Mouse (Mus musculus) Muller cell, postnatal 12 days (primary cell): Measurements from ENCODE around the gene Msx1.

ENCODE experiments used
- DNase-seq: peaks from one replicate; pipeline ENCODE4 v3.0.0-alpha.2; 2015; ENCODE audit errors: inconsistent ontology term

Msx1 gene

DNA sequence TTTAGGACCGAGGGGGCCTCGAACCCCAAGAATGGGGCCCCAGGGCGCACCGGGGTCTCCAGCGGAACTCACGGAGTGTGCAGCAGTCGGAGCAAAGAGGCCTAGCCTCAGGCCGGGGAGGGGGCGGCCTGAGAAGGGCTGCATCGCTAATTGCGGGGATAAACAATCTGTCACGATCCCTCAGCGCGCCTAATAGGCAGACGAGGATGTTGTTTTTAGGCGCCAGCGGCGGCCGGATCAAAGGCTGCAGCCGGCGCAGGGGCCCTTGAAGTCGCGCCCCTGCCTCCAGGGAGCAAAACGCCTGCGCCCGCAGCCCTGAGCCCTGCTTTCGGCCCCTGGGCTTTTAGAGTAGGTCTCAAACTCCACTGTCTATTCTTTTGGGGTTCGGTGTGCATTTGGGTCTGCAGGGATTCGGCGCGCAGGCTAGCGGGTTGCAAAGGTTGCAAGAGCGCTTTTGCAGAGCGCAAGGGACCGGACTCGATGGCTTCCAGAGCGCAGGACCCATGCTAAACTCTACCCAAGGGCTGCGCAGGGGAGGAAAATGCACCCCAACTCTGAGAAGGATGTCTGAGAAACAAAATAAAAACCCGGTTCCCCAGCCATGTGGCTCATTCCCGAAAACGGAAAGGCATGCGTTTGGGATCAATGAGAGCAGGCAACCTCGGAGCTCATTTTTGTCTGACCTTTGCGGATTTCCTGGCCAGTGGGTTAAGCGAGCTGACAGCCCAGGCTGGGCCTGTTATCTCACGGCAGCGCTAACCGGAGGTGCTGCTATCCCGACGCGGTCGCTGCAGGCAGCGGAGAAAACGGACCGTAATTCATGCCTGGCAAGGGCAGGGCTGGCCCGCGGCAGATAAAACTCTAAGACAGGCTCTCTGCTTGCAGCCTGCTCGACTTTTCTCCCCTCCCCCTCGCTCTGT is 2.6 kb upstream of the Msx1 start:
- no peak for DNase-seq

DNA sequence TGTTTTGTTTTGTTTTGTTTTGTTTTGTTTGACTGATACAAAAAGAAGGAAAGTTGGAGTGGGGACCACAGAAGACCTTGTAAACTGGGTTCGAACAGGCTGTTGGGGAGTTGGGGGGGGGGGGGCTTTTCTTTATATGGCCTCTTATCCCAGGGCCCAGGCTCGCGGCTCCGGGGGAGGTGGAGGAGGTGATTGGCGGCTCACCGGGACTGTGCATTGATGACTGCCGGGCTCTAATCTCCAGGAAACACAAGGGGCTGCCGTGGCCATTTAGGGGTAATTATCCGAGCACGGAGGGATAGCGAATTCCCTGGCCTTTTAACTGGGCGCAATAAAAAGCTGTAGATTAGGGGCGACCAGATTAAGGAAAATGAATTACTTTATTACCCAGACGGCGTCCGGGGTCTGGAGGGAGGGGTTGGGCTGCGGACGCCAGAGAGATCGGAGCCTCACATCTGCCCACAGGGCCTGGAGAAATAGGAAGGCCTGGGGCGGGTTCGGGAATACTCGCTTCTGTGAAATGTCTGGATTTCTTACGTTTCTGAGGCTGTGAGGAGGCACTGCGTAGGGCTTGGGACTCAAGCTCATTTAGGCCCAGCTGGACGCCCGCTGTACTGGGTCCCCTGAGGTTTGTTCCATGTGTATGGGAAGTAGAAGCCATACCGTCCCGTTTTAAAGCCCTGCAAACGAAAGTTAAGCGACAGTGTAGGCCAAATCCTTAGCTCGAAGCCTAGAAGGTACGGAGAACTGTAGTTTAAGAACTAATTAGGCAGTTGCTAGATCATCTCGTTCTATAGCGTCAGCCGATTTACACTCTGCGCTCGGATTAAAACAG is 1.4 kb upstream of the Msx1 start:
- no peak for DNase-seq

DNA sequence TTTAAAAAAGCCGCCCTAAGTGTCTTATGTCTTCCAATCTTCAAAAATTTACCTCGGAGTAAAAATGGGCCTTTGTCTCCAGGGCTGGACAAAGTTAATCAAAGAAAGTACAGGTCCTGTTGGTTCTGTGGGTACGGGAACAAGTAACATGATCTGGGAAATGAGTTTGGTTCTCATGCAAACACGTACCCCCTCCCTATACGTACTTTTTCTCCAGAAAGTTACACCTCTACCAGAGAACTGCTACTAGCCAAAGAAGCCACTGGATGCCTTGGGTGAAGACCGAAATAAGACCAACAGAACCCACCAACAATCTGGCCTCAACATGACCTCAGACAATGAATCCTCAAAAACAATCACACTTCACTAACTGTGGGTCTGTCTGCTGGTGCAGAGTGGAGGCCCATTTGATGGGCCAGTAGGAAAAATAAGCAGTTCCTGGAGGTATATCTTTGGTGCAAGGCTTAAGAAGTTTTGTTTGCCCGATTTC is 773 bp upstream of the Msx1 start:
- no peak for DNase-seq

DNA sequence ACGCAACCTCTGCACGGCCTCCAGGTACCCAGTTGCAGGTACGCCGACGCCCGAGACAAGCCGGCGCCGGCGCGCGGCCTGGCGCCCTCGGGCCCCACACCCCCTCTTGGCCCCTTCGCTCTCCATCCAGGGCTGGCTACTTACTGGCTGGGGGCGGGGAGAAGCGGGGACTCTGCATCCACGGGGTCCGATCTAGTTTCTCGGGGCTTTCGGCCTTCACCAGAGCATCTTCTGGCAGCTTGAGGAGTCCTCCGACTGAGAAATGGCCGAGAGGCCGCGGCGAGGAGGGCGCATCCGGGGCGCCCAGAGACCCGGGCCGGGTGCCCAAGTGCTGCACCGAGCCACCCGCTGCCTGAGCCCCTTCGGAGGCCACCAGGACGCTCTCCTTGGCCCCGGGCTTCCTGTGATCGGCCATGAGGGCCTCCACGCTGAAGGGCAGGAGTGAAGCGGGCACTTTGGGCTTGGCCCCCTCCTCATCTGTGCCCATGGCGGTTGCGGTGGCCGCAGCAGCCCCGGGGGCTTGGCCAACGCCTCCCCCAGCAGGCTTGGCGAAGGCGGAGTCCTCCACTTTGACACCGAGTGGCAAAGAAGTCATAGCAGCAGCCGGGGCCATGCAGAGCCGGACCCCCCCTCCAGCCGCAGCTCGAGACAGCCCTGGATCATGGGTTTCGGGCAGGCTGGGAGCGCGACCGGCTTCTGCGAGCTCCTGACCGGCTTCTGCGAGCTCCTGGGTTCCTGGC is 492 bp downstream of the Msx1 start:
- DNase-seq = no peak

DNA sequence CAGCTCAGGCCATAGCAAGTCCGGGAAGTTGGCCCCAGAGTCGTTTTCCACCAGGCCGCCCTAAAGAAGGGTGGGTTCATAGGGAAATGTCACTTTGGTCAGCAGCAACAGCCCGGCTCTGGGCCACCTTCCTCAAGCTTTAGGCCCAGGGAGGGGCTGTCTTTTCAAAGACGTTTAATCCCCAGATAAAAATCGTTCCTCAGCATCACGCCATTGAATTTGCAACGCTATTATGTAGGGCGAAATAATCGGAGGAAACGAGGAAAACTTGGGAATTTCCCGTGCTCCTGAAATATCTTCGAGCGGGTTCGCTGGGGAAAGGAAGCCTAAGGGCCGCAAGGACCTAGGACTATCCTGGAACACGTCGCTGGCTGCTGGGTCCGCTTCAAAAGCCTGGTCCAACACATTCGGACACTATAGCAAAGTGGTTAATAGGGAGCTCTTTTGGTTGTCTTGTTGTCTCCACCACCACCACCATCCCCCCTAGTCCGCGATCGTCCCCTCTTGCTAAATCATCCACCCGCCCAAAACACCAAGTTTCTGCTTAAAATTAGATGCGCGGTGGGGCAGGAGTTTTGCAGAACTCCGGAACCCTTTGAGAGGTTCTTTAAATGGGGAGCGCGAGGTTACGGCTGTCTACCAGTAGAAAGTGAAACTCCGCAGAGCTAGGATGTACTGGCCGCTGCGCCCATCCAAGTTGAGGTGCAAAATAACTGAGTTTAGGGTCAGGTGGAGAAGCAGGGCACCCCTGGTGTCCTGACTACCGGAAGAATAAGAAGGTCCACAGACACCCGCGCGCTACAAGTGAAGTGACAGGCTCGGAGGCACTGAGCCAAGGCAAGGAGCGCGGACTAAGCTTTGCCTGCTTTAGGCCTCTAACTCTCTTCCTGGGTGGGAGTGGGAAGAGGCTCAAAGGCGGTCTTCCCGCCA is 1.3 kb downstream of the Msx1 start:
- DNase-seq = peak; percentile 37

DNA sequence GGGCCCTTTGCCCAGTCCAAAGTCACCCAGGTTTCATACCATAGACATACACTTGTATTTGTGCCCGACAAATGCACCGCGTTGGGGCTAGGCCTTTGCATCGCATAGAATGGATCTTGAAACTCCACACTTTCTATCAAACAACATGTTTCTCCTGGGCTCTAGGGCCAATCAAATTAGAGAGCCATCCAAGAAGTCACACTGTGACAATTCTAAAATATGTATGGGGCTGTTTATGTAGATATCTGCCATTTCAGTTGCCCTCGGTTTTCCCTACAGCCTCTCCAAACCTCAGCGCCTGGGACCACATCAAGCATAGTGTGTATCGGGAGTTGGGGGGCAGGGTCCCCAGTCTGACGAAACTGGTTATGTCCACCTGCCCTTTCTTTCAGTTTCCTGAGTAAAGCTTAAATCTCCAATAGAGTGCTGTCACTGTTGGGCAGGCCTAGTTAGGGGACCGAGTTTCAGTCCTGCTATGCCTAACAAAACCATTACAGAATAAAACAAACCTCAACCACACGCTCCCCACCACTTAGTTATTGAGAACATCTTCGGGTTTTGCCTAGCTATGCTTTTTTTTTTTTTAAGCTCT is 2.2 kb downstream of the Msx1 start:
- no peak for DNase-seq

DNA sequence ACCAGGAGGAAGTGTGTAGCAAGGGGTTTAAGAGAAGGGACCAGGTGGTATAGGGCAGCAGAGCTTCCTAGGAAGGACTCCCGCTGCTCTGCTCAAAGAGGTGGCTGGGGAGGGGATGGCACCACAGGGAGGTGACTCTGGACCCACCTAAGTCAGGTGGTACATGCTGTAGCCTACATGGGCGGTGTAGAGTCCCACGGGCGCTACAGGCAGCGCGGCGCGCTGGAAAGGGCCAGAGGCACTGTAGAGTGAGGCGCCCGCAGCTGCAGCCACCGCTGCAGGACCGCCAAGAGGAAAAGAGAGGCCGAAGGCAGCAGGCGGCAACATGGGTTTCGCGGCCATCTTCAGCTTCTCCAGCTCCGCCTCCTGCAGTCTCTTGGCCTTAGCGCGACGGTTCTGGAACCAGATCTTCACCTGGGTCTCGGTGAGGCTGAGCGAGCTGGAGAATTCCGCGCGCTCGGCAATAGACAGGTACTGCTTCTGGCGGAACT is 3.2 kb downstream of the Msx1 start:
- DNase-seq = no peak

DNA sequence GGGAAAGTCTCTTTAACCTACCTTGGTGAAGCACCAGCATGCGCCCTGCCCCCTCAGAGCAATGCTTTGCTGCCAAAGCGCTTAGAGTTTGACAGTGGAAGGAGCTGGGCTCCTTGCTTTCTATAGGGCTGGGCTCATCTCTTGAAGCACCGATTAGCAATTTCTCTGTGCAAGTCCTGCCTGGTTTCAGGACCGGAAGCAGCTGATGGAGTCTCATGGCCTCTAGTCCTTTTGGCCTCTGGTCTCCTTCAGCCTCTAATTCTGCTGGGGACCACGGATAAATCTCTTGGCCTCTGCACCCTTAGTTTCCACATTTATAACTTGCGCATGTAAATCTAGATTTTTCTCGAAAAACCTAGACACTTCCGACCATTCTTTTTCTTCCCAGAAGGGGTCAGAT is 3.7 kb downstream of the Msx1 start:
- no peak for DNase-seq

DNA sequence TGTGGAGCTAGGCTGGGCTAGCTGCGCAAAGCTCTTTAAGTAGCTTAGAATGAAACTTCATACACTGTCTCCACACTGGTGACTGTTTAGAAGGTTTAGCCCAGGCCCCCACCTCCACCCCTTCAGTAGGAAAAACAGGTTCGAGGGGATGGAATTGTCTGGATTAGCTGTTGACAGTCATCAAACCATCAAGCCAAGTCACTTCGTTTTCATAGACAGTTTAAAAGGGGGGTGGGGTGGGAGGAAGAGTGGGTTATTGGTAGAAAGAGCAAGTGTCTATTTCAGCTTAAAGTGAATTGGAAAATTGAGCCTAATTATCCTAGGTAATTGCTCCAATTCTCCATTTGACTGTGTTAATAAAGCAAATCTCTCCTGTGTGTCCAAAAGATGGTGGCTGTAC is 4.4 kb downstream of the Msx1 start:
- DNase-seq = no peak

DNA sequence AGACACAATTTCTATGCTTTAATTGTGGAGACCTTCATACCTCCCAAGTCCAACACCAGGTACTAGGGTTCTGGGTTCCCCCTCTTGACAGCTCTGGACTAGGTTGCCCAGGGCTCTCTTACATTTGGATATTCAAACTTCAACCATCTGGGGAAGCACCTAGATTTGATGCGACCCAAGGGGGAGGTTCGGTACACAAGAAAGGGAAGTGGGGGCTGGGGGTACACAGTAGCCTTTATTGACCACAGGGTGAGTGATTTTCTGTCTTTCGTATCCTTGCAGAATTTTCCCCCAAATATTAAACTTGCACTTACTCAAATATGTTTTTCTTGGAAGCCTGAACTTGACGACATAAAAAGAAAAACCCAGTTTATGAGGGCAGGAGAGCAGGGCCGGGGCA is 4.8 kb downstream of the Msx1 start:
- DNase-seq = no peak

DNA sequence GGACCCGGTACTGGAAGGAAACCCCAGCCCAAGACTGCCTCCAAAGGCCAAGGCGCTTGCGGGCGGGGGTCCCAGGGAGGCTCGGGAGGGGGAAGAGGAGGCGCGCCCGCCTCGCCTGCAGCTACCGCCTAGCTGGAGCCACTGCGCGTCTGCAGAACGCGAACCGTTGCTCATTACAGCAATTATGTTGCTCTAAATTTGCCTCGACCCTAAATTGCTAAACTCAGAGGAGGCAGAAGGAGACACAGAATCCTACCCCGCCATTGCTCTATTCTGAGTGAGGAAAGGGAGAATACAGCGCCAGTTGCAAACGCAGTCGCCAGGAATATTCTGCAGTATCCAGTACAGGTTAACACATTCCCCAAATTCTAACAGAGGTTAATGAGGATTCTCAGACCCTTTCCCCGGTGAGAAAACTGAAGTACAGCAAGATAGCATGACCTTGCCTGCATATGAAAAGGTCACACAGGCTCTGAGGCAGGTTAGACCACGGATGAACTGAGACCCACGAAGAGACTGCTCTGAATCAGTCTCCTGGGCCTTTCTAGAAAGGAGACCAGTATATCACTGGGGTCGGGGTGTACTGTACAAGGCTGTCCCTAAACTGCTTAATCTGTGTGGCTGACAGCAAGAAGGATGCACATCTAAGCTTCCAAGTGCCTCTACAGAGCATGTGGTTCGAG is 5.7 kb downstream of the Msx1 start:
- DNase-seq = no peak

DNA sequence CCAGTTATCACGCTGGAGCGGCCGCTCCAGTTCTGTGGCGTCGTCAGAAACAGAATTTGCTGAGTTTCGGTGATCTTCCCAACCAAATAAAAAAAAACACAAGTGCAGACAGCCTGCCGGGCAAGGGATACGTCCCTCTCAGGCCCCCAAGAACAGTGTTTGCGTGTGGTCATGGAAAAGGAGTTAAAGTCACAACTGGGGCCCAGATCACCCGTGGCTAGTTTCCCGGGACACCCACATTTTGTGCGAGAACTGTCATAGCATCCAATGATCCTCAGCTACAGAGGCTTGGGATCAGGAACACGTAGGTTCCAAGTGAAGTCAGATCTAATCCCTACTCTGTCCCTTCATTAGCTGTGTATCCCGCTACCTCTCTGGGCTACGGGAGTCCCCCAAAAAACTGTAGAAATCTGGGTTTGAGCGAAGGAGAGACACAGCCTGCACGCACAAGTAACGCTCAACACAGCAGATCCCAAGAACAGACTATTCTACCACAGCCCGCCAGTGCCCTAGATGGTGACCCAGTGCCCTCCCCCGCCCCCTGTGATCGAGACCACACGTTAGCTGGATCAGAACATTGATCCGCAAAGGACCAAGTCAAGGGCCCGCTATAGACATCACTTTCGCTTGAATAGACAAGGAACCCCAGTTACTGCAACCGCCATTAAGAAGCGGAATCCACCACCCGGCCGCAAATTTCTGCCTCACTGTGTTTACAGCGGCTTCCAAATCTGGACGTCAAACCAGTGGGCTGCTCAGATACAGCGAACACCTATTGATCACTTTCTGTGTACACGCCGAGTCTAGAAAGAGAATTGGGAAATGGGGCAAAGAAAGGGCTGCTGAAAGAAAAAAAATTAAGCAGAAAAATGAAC is 6.5 kb downstream of the Msx1 start:
- no peak for DNase-seq

DNA sequence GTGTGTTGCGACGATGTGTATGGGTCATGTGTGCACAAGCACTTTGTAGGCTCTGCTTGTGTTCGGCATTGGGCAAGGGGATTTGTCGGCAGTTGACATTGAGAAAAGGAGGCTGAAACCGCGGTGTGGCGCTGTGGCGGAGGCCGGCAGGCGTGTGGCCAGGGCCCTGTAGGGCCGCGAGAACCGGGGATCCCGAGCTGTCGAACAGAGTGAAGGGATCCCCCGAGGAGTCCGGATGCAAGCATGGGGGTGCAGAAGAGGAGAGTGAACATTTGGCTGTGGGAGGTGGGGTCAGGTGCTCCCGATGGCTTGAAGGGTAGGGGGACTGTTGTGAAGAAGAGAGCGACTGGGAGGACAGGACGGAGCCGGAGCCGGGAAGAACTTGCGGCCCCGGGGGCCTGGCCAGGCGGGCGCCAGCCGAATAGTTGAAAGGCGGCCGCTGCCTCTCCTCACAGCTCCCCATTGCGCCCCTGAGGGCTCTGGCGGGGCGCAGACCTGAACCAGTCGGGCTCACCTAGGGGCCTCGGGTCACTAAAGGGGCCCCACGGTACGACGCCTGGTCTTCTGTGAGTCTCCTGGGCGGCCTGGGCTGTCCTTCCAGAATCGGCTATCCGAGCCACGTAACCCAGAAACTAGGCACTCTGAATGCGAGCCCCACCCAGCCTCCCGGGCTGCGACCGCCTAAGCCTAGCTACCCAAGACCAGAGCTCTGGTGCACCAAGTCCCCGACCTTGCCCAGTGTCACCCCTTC is 7.3 kb downstream of the Msx1 start:
- no peak for DNase-seq

DNA sequence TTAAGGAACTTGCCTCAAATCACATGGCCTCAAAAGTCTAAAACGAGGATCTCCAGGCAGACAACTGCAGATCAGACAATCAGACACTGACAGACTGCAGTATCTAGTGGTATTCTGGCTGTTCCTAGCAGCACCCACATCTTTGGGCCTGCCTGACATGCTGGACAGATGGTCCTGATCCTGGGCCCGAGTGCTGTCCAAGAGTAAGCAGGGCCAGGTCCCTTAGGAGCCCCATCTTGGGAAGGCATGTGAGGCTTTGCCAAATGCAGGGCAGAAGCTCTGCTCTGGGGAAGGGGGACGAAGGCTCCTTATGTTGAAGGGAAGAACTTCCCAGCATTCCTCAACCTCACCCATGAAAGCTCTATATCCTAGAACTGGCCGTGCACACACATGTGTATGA is 8.5 kb downstream of the Msx1 start:
- no peak for DNase-seq

DNA sequence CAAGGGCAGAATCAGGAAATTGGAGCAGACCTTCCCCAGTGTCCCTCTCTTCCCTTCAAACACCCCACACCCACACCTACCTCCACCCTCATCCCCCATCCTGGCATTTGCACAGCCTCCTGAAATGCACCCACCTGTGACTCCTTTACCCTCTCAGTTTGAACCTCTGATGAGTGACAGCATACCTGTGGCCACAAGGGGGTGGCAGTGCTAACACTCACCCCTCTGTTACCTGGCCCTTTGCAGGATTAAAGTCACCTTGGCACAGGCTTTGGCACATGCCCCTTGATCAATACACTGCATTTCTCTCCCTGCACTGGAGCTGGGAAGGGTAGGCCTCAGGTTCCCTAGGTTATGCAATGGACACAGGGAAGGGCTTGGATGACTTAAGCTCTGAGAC is 10.2 kb downstream of the Msx1 start:
- no peak for DNase-seq

DNA sequence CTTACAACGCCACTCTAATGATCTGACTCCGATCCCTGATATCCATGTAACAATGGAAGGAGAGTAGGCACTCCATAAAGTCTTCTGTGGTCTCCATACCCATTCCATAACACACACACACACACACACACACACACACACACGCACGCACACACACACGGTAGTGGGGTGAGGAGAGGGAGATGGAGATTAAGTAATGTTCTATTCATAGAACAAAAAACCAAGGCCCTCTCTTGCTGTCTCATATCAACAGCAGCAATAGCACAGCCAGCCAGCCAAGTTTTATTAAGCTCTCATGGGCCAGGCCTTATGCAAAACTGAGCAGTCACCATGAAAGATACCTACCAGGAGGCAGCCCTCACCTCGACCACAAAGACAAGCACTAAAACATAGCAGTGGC is 19.1 kb downstream of the Msx1 start:
- no peak for DNase-seq

DNA sequence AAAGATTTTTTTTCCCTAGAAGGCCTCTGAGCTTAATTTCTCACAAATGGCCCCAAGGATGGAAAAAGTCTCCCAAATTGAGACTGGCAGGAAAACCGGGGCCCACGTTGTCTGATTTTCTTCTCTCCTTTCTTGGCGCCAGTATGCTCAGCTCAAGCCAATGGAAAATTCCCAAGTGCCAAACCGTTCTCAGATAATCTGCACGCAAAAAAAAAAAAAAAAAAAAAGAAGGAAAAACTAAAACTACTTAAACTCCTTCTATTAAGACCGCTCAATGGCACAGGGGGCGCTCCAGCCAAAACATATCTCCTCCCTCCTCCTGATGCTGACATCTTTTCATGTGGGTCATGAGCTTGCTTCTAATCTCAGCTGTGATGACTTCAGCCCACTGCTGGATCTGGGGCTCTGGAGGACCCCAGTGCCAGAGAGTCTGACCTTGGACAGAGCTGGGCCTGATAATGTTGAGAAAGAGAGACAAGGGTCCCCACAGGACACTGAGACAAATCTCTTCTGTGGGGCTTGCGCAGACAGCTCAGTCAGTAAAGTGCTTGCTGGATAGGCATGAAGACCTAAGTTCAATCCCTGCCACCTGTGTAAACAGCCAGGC is 19.8 kb downstream of the Msx1 start:
- no peak for DNase-seq

DNA sequence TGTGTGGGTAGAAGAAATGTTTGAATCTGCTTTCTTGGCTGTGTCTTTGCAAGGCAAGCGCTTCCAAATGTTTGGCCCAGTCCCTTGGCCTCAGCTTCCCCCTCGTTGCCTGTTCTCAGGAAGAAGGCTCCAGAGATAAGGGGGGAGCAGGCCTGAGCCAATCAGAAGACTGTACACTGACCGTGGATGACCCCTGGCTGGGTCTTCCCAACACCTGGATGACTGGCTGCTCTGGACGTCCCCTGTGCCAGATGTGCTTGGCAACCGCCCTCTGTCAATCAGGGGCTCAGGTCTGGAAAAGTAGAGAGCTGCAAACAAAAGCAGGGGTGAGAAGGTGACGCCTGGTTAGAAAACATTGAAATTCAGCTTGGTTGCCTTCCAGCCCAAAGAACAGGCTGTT is 27.1 kb downstream of the Msx1 start:
- DNase-seq = no peak
